Mouse (Mus musculus) midbrain, embryonic 14.5 days (tissue): ENCODE measurements around the gene Grik5. TPM values are rescaled to one million over a fixed set of nuclear protein-coding genes. Genes with fewer than 3 reads are reported as not detected.
"Not testable (repeated sequence)": the region's sequence is repeated elsewhere in the genome, so short reads cannot be mapped to it uniquely, and the experiment has no call there.

Experiments
- ATAC-seq: fragments of 200-750 bp; cut with Nextera tagmentation; 2 replicates; pipeline ENCODE4 v1.8.0; 2017; ENCODE audit warnings: moderate number of reproducible peaks, moderate library complexity; ENCODE audit not compliant: low FRiP score, low TSS enrichment
- DNase-seq: peaks from one replicate; pipeline ENCODE4 v3.0.0-alpha.2; 2015
- H3K27ac ChIP-seq: fragments of 300-500 bp; sonication (generic); replicated peaks from 2 replicates; pipeline ENCODE4 v1.5.1; 2014; ENCODE audit warnings: mild to moderate bottlenecking, low read depth, low read length, moderate library complexity
- H3K27me3 ChIP-seq: fragments of 300-500 bp; sonication (generic); 2 replicates; pipeline ENCODE4 v1.6.1; 2014; ENCODE audit warnings: low read length, control low read depth, mixed read lengths; ENCODE audit not compliant: control insufficient read depth, insufficient read depth
- H3K36me3 ChIP-seq: fragments of 300-500 bp; sonication (generic); 2 replicates; pipeline ENCODE4 v1.6.1; 2014; ENCODE audit warnings: low read length, control low read depth; ENCODE audit not compliant: control insufficient read depth, insufficient read depth
- H3K4me1 ChIP-seq: fragments of 300-500 bp; sonication (generic); 2 replicates; pipeline ENCODE4 v1.6.1; 2014; ENCODE audit warnings: mild to moderate bottlenecking, antibody characterized with exemption, low read length, control low read depth; ENCODE audit not compliant: control insufficient read depth, insufficient read depth
- H3K4me2 ChIP-seq: fragments of 300-500 bp; sonication (generic); 2 replicates; pipeline ENCODE4 v1.6.1; 2014; ENCODE audit warnings: mild to moderate bottlenecking, low read length, moderate library complexity
- H3K4me3 ChIP-seq: fragments of 300-500 bp; sonication (generic); replicated peaks from 2 replicates; pipeline ENCODE4 v1.5.1; 2014; ENCODE audit warnings: low read depth, low read length
- H3K9ac ChIP-seq: fragments of 300-500 bp; sonication (generic); replicated peaks from 2 replicates; pipeline ENCODE4 v1.6.1; 2014; ENCODE audit warnings: mild to moderate bottlenecking, low read length, moderate library complexity
- H3K9me3 ChIP-seq: fragments of 300-500 bp; sonication (generic); 2 replicates; pipeline ENCODE4 v1.6.1; 2016; ENCODE audit warnings: low read length, control low read depth, mixed read lengths; ENCODE audit not compliant: control insufficient read depth
- WGBS: fragments of 180-500 bp; shearing (Covaris S2); extraction: QIAGEN DNeasy Blood & Tissue Kit; methylation state at CpG from one replicate; pipeline ENCODE4 v1.1.7; 2014; 5-methylcytosine and 5-hydroxymethylcytosine counted together
- polyA plus RNA-seq: library from polyadenylated mRNA; unstranded; fragments of >200 nt; fragmentation: Nextera tagmentation; extraction: Ambion mirVana; gene quantifications from 2 replicates; pipeline ENCODE4 v1.2.1, GENCODE M21; 2014

The Grik5 gene
- polyA plus RNA-seq, 1 experiment from 2014 or later, result 21.7 TPM

GRCm38 (mm10) chr7:25058836-25059235, 13.3 kb downstream of the Grik5 start:
- Histone ChIP-seq H3K27ac (no peak overlapping the region), H3K27me3 (no peaks in the 10 kb centered on the region), H3K36me3 (peaks cover 94% of the 10 kb centered on the region), H3K4me1 (no peaks in the 10 kb centered on the region), H3K4me2 (no peak overlapping the region), H3K9me3 (no peaks in the 10 kb centered on the region), H3K4me3 (no peak overlapping the region), H3K9ac (no peak overlapping the region)
- DNase-seq (no peak), ATAC-seq (no peak)
- WGBS, result 93% methylated on average over 14 of the region's 14 CpGs

GRCm38 (mm10) chr7:25058394-25058793, 13.8 kb downstream of the Grik5 start:
- DNase-seq (no peak), ATAC-seq (no peak)
- no peak overlapping the region for H3K9ac ChIP-seq
- peaks cover 92% of the 10 kb centered on the region for H3K36me3 ChIP-seq
- no peaks in the 10 kb centered on the region for H3K4me1 ChIP-seq
- no peak overlapping the region for H3K4me2 ChIP-seq
- no peak overlapping the region for H3K4me3 ChIP-seq
- WGBS, result 92% methylated on average over 8 of the region's 8 CpGs
- H3K27me3 ChIP-seq, result no peaks in the 10 kb centered on the region
- no peak overlapping the region for H3K27ac ChIP-seq
- no peaks in the 10 kb centered on the region for H3K9me3 ChIP-seq

- Histone ChIP-seq H3K4me2 (no peak overlapping the region), H3K9me3 (no peaks in the 10 kb centered on the region), H3K36me3 (peaks cover 92% of the 10 kb centered on the region), H3K27me3 (no peaks in the 10 kb centered on the region), H3K9ac (no peak overlapping the region), H3K27ac (no peak overlapping the region), H3K4me3 (no peak overlapping the region), H3K4me1 (no peaks in the 10 kb centered on the region)
- 94% methylated on average over 5 of the region's 5 CpGs for WGBS
- DNase-seq (no peak), ATAC-seq (no peak)
Observed at GRCm38 (mm10) chr7:25057888-25058287, 14.3 kb downstream of the Grik5 start.

- H3K4me3 ChIP-seq, result no peak overlapping the region
- no peak overlapping the region for H3K27ac ChIP-seq
- H3K4me1 ChIP-seq, result no peaks in the 10 kb centered on the region
- no peaks in the 10 kb centered on the region for H3K27me3 ChIP-seq
- H3K36me3 ChIP-seq, result peaks cover 90% of the 10 kb centered on the region
- no peaks in the 10 kb centered on the region for H3K9me3 ChIP-seq
- DNase-seq (no peak), ATAC-seq (no peak)
- H3K9ac ChIP-seq, result no peak overlapping the region
- no peak overlapping the region for H3K4me2 ChIP-seq
- WGBS, result 92% methylated on average over 4 of the region's 4 CpGs
Observed at GRCm38 (mm10) chr7:25056951-25057350, 15.2 kb downstream of the Grik5 start.

- WGBS, result 94% methylated on average over 3 of the region's 3 CpGs
Observed at GRCm38 (mm10) chr7:25052587-25052986, 19.6 kb downstream of the Grik5 start.

GRCm38 (mm10) chr7:25049295-25049930, 22.7 kb downstream of the Grik5 start:
- H3K27me3 ChIP-seq, result no peaks in the 10 kb centered on the region
- no peak for ATAC-seq
- H3K9ac ChIP-seq, result no peak overlapping the region
- no peak overlapping the region for H3K4me2 ChIP-seq
- H3K9me3 ChIP-seq, result no peaks in the 10 kb centered on the region
- H3K27ac ChIP-seq, result no peak overlapping the region
- WGBS, result 77% methylated on average over 16 of the region's 16 CpGs
- H3K4me1 ChIP-seq, result no peaks in the 10 kb centered on the region
- no peak overlapping the region for H3K4me3 ChIP-seq
- H3K36me3 ChIP-seq, result peaks cover 90% of the 10 kb centered on the region
- no peak for DNase-seq

More at GRCm38 (mm10) chr7:25052587-25052986, 19.6 kb downstream of the Grik5 start:
- no peak overlapping the region for H3K4me2 ChIP-seq
- H3K9ac ChIP-seq, result no peak overlapping the region
- no peak overlapping the region for H3K27ac ChIP-seq
- ATAC-seq (no peak), DNase-seq (no peak)
- no peaks in the 10 kb centered on the region for H3K9me3 ChIP-seq
- H3K4me3 ChIP-seq, result no peak overlapping the region
- H3K27me3 ChIP-seq, result no peaks in the 10 kb centered on the region
- peaks cover 90% of the 10 kb centered on the region for H3K36me3 ChIP-seq
- H3K4me1 ChIP-seq, result no peaks in the 10 kb centered on the region

- ATAC-seq (no peak), DNase-seq (no peak)
- Histone ChIP-seq H3K9ac (no peak overlapping the region), H3K9me3 (no peaks in the 10 kb centered on the region), H3K4me1 (no peaks in the 10 kb centered on the region), H3K36me3 (peaks cover 96% of the 10 kb centered on the region), H3K4me3 (no peak overlapping the region), H3K4me2 (no peak overlapping the region), H3K27me3 (no peaks in the 10 kb centered on the region), H3K27ac (no peak overlapping the region)
- WGBS, result 89% methylated on average over 8 of the region's 8 CpGs
Observed at GRCm38 (mm10) chr7:25047363-25047762, 24.8 kb downstream of the Grik5 start.

- not testable (repeated sequence) for H3K4me3 ChIP-seq, DNase-seq, H3K4me1 ChIP-seq, ATAC-seq, H3K9ac ChIP-seq, H3K9me3 ChIP-seq, H3K4me2 ChIP-seq, H3K27ac ChIP-seq, H3K27me3 ChIP-seq
- WGBS, result 98% methylated on average over 7 of the region's 7 CpGs
- H3K36me3 ChIP-seq, result peaks cover 97% of the 10 kb centered on the region
Observed at GRCm38 (mm10) chr7:25044599-25044998, 27.5 kb downstream of the Grik5 start.

GRCm38 (mm10) chr7:25041921-25042320, 30.2 kb downstream of the Grik5 start:
- no peak for DNase-seq
- H3K36me3 ChIP-seq, result peaks cover 93% of the 10 kb centered on the region
- WGBS, result 93% methylated on average over 12 of the region's 12 CpGs
- H3K27ac ChIP-seq, result no peak overlapping the region
- H3K27me3 ChIP-seq, result no peaks in the 10 kb centered on the region
- no peak for ATAC-seq
- no peak overlapping the region for H3K4me3 ChIP-seq
- H3K4me1 ChIP-seq, result no peaks in the 10 kb centered on the region
- H3K4me2 ChIP-seq, result no peak overlapping the region
- H3K9me3 ChIP-seq, result no peaks in the 10 kb centered on the region
- H3K9ac ChIP-seq, result no peak overlapping the region
